Mouse (Mus musculus) heart, adult 2 months (tissue): ENCODE results near the gene Pdzd7.

Experiments used
- CTCF ChIP-seq: fragments of 200-600 bp; IDR thresholded peaks from 2 replicates; pipeline ENCODE4 v1.8.1; 2022; ENCODE audit warnings: antibody characterized with exemption, mild to moderate bottlenecking, moderate library complexity
- EP300 ChIP-seq: fragments of 200-500 bp; IDR thresholded peaks from 2 replicates; pipeline ENCODE4 v1.6.1; 2011; ENCODE audit warnings: low read depth, low read length, control low read depth; ENCODE audit not compliant: insufficient read depth
- POLR2A ChIP-seq: fragments of 200-500 bp; IDR thresholded peaks from 2 replicates; pipeline ENCODE4 v1.6.1; 2011; ENCODE audit warnings: mild to moderate bottlenecking, low read depth, low read length, control low read depth; ENCODE audit not compliant: insufficient read depth

DNA sequence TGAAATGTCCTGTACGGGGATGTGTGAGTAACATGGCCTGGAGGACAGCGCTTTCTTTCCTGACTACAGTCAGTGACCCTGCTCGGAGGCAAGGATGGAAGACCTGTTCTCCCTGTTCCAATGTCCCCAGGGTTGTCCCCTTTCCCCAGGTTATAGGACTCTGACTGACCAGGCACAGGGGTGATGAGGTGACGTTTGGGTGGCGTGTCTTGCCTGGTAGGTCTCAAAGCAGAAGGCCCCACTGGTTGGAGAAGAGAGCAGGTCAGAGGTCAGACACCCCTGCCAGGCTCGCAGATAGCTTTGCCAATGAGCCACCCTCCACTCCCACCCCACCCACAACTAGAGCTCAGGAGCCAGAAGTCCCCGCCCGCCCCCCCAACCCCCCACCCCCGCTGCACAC lies 15.9 kb downstream of the Pdzd7 start:
- no peak for TF ChIP-seq POLR2A
- no peak for TF ChIP-seq CTCF
- no peak for TF ChIP-seq EP300
